Mouse (Mus musculus): ENCODE data around the gene Rgmb.

Gene Rgmb

DNA sequence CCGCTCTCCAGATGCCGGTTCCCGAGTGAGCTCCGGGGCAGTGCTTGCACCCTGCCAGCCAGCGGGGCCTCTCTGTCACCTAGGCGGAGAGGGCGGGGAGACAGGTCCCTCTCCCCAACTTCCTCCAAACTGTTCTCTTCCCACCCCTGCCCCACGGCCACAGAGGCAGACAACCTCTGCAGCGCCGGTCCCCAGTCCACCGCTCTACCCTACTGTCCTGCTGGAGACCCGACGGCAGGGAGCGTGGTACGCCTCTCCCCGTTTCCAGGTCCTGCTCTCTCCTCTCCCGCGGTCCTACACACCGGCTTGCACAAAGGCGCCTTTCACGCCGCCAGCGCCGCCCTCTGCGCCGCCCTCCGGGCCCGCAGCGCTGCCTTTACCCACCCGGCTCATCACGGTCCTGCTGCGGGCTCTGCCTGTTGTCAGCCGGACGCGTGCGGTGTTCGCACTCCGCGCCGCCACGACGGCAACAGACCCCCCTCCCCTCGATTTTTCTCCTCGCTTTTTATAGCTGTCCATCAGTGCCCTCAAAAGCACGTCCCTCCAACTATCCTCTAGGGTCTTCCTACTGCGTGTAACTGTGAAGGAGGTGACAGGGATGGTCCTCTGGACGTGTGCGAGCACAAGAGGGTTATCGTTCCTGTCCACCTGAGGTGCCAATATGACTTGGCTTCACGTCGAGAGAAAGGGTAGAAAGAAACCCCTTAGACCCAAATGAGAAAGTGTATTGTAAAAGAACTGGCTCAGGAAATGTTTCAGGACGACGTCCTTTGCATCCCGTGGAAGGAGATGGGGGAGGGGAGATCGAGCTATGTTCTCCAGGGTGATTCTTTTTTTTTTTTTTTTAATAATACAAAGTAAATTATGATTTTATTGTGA lies at the start of gene Rgmb:
Gene Rgmb (minus strand): TSS at position 274 of the 879 bp plus-strand sequence.
- DNase-seq: peak; percentile 49 to 58

DNA sequence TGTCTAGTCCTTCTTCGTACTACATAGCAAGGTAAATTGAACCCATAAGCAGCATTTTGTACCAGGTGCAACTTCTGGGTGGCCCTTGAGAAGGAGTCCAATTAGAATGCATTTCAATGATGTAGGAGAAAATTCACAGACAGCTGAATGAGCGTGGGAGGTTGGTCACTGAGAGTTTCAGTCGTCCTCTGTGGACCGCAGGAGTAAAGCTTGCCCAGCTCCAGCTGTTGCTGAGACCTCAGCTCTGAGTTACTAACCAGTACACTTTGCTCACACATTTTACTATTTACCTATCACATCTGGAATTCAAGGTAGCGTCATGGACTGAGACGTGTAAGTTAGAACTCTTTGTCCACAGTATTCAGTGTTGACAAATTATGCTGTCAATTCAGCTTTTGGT lies 43.9 kb upstream of the Rgmb start:
- DNase-seq: no peak

GRCm38 (mm10) chr17:15872093-15872492 lies 41.3 kb upstream of the Rgmb start:
- DNase-seq: no peak

DNA sequence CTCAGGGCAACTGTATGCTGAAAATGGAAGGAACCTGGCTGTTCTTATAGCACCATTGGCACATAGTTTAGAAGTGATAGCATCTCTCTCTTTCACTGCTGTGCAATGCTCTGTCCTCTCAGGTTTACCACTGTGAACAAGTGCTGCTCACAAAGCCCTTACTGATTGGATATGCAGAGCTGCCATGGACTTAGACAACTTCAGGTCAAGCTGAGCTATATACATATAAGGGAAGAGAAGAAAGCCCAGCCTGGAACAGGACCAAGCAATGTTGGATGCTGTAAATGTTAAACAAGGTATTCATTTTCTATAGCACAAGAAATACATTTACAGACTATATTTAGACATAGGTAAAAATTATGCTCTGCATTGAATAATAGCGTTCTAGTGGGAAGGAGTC lies 34.4 kb upstream of the Rgmb start:
- no peak for DNase-seq

GRCm38 (mm10) chr17:15862355-15862754 lies 31.5 kb upstream of the Rgmb start:
- peak; percentile 66 to 69 for DNase-seq

GRCm38 (mm10) chr17:15853121-15853520 lies 22.3 kb upstream of the Rgmb start:
- DNase-seq: no peak

DNA sequence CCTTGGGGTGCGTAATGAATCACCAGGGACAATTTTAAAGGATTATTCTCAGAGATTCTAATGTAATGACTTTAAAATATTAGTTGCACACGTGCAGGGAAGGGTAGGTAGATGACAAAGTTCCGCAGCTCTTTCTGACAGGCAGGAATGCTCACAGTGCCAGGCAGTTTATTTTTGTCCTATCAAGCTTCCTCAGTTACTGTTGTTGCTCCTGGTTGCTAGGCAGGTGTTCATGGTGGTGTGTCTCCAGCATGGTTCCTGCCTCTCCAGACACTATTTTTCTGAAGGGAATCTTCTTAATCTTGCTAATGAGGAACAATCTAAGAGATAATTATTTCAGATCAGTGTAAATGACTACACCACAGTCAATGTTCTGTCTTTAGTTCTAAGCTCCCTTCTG lies 19.7 kb upstream of the Rgmb start:
- DNase-seq: no peak

- no peak for DNase-seq
Observed at GRCm38 (mm10) chr17:15841425-15841824, 10.6 kb upstream of the Rgmb start.

DNA sequence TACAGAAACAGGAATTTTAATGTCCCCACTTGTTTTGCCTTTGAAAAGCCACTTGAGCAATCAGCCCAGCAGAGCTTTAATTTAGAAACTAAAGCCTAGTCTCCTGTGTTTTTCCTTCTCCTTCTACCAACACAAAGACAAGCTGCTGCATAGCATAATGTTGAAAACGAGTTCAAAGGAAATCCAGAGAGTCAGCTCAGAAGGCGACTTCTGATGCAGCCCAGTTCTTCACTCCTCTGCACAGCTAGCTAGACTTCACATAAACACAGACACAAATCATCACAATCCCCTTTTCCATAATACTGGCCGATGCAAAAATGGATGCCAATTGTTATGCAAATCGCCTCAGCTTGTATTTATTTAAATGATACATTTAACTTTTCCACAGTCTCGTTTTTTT lies 1.6 kb upstream of the Rgmb start:
- DNase-seq: no peak

DNA sequence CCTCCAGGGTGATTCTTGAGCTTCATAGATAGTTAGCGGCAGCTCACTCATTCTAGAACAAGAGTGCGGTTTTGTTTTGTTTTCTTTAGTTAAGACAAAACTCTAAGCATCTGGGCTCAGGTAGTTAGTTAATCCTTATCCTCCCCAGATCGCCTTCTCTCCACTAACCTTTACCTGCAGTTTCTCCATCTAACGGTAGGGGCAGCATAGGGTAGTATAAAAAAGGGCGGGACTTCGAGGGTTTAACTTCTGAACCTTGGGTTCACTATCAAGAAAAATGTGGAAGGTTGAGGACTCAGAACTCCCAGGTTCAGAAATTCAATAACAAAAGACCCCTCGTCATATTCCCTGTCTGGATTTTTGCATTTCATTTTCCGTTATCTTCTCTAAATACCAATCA lies 971 bp upstream of the Rgmb start:
- DNase-seq: peak; percentile 75 to 84

GRCm38 (mm10) chr17:15830171-15830765 lies 571 bp downstream of the Rgmb start:
- peak in 1 of 2 experiments; percentile 39 for DNase-seq

- peak; percentile 46 to 51 for DNase-seq
Observed at GRCm38 (mm10) chr17:15829198-15830170, 1.4 kb downstream of the Rgmb start.

GRCm38 (mm10) chr17:15828131-15828917 lies 2.5 kb downstream of the Rgmb start:
- peak; percentile 58 to 77 for DNase-seq

DNA sequence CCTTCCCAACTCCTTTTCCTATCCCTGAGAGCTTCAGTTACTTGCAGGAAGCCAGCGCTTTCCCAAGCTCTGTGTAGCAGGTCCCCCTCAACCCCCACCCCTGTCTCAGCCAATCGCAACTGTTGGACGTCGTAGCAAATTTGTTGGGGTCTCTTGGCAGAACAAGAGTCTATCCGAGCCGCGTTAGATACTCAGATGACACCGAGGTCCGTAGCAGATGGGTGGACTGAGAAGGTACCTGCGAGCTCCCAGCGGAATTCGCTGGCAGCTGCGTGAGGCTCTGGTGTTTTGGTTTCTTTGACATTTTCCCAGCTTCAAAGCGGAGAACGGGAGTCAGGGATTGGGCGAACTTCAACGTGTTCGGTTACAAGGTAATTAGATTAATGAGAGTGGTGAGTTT lies 3.9 kb downstream of the Rgmb start:
- DNase-seq: peak; percentile 46 to 56

DNA sequence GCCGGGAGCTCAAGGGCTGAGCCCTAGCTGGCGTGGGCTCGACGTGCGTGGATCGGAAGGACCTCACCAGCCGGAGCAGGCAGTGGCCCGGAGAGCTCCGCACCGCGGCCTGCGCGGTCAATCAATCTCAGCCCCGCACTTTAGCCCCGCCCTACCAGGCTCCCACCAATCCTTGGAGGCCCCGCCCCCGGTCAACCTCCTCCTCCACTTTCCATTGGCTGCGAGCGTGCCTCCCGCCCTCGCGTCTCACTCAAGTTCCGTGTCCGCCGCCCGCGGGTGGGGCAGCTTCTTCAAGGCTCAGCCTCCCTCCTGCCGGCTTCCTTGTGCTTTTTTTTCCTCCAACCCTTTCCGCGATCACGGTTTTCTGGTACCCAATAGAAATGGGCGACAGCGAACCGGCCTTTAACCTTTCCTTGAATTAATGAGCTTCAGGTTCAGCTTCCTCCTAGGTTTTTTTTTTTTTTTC lies 4.4 kb downstream of the Rgmb start:
- DNase-seq: peak; percentile 100

GRCm38 (mm10) chr17:15825481-15826396 lies 5.1 kb downstream of the Rgmb start:
- peak; percentile 72 to 76 for DNase-seq

DNA sequence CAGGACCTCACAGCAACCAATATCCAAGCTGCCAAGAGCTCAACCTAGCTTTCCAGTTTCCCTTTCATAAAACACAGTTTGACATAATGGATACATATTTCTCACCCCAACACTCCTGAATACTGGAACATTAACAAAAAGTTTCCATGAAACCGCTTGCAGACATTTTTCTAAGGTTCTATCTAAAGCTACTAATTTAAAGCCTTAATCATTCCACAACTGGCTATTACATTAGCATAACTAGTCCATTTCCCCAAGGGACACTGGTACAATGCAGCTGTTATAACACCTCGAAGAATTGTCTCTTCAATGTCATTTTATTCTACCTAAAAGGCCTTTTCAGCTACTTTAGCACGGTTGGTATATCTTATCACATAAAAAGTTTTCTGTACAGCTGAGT lies 6.0 kb downstream of the Rgmb start:
- DNase-seq: no peak

DNA sequence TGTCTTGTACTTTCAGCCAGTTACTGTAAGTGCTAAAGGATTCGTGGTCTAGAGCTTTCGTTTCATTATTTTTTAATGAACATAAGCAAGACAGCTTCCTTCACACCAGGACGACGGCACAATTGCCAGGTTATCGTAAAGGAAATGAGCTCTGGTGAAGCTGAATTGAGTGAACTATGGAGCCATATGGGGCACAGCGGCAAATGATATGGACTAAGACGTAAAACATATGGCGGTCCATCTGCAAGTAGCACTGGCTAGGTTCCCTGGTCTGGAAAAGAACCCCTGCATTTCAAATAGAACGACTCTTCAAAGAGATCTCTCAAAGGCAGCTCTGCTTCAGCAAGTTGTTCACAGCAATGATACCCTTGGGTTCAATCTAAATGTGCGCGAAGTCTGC lies 6.5 kb downstream of the Rgmb start:
- DNase-seq: peak; percentile 62 to 68

GRCm38 (mm10) chr17:15823838-15824237 lies 7.0 kb downstream of the Rgmb start:
- peak; percentile 34 to 54 for DNase-seq

DNA sequence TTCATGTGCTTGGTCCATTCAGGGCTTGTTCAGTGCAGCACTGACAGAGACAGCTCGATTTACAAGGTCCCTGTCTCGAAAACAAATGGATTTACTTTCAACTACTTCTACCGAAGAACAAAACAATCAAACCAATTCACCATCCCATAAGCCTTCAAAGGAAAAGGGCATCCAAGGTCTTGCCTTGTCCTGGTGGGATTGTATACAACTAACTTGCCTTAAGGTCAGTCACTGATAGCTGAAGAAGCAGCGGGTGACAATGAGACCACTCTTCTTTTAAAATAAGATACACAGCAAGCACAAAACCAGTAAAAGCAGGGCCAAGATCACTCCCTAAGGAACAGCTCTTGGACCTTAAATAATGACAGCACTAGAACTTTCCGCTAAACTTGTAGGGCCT lies 7.6 kb downstream of the Rgmb start:
- no peak for DNase-seq

GRCm38 (mm10) chr17:15822376-15822775 lies 8.5 kb downstream of the Rgmb start:
- DNase-seq: no peak
